Mouse (Mus musculus): ENCODE data around the gene Gm15130.

Gm15130 gene

GRCm38 (mm10) chr2:111152836-111153235, at the start of gene Gm15130:
TSS of gene Gm15130 (minus strand) at chr2:111152936.
- no peak for DNase-seq (ENCODE audit: low spot score in 2 of 2)

GRCm38 (mm10) chr2:111182068-111182467, 29.3 kb upstream of the Gm15130 start:
- DNase-seq (ENCODE audit: low spot score in 2 of 2): no peak

DNA sequence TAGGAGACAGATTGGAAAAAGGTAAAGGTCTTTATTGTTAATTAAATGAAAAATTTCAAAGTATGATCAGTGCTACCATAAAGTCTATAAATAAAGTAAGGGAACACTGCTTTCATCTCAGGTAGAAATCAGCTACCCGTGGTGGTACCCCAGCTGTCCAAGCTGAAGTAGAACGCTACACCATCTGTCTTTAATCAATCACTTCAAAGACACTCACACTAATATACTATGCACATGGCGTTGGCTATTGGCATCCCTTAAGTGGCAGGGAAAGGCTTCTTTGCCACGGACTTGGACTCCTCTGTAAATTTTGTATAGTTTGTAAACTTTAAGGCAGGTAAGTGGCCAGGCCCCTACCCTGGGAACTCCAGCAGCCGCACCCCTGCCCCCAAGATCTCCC, 17.0 kb downstream of the Gm15130 start:
- no peak for DNase-seq (ENCODE audit: low spot score in 2 of 2)

- no peak for DNase-seq (ENCODE audit: low spot score in 2 of 2)
Measured at GRCm38 (mm10) chr2:111105882-111106281, 46.9 kb downstream of the Gm15130 start, which contains the start of gene Gm13941. TSS of gene Gm13941 (minus strand) at chr2:111105982.

Data from urinary bladder, adult 18-20 months (tissue).